8 mouse cellular contexts compared by ENCODE assay signal in the genomic region with DNA sequence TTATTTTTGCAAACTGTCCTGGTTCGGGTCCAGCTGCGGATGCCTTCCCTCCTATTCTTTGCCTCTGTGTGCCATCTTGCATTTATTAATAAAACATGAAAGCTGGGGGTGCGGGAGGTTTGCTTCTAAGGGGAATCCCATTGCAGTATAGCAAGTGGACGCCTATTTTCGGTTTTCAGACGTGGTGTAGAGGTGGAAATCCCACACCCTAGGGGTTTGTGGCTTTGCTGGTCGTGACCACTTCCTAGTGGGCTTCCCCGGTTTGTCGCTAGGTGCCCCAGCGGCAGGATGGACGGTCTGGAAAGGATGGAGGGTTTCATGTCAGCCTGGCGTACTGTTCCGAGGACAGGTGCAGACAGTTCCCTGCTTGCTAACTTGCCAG. TPM values are rescaled to one million over a fixed set of nuclear protein-coding genes. Genes with fewer than 3 reads are reported as not detected.
DNase-seq lines count a peak whose midpoint lies in the region; ATAC-seq and TF ChIP-seq lines count a peak whose summit lies in the region.

No protein-coding gene starts in this region.

- 0 out of 2 replicates have a peak, but pooled peaks have one; percentile 5 for ATAC-seq in heart, embryonic 11.5 days (replicated peaks; ENCODE audit: insufficient number of reproducible peaks, low FRiP score, low TSS enrichment)
- peak; percentile 16; the same call in 1 of the 2 replicates for ATAC-seq in liver, postnatal 0 days

- H3K9me3 ChIP-seq in heart, embryonic 11.5 days (replicated peaks; ENCODE audit: control insufficient read depth, low read length), result no peaks in the 10 kb centered on the region
- H3K9me3 ChIP-seq in liver, postnatal 0 days (ENCODE audit: low read length), result no peaks in the 10 kb centered on the region

- H3K4me3 ChIP-seq in heart, embryonic 11.5 days (ENCODE audit: low read depth, low read length), result peak overlapping the region; percentile 72
- peak overlapping the region; percentile 72 for H3K4me3 ChIP-seq in liver, postnatal 0 days (ENCODE audit: low read depth, low read length)

- peaks cover 51% of the 10 kb centered on the region for H3K27me3 ChIP-seq in heart, embryonic 11.5 days (ENCODE audit: control insufficient read depth, insufficient read depth, low read length)
- H3K27me3 ChIP-seq in liver, postnatal 0 days (ENCODE audit: insufficient read depth, low read length), result peaks cover 51% of the 10 kb centered on the region

- TF ChIP-seq CTCF in liver, postnatal 0 days (IDR thresholded peaks at IDR 0.05; ENCODE audit: low read depth), result no peak

- TF ChIP-seq EP300 in liver, postnatal 0 days (IDR thresholded peaks at IDR 0.05; ENCODE audit: low read depth), result no peak

- H3K27ac ChIP-seq in heart, embryonic 11.5 days (ENCODE audit: low read depth, low read length), result no peak overlapping the region
- no peak overlapping the region for H3K27ac ChIP-seq in liver, postnatal 0 days (ENCODE audit: low read depth)

- H3K9ac ChIP-seq in heart, embryonic 11.5 days (ENCODE audit: low read depth, low read length), result peak overlapping the region; percentile 79
- H3K9ac ChIP-seq in liver, postnatal 0 days (replicated peaks), result peak overlapping the region; percentile 66

- DNase-seq in heart, postnatal 36 days, result no peak
- DNase-seq in CD4-positive helper T cell, adult 2 months (ENCODE audit: low read depth, low spot score), result peak; percentile 55
- DNase-seq in cerebellum, postnatal 25 days, result peak; percentile 67 to 72
- peak; percentile 5 for DNase-seq in heart, postnatal 4 days
- peak; percentile 22 for DNase-seq in liver, postnatal 0 days
- DNase-seq in spleen, postnatal 14 days (ENCODE audit: low spot score in 2 of 2), result peak; percentile 5 to 7
- no peak for DNase-seq in frontal cortex, postnatal 36 days (ENCODE audit: low spot score in 2 of 2)

- H3K36me3 ChIP-seq in heart, embryonic 11.5 days (ENCODE audit: control insufficient read depth, insufficient read depth, low read length), result no peaks in the 10 kb centered on the region
- no peaks in the 10 kb centered on the region for H3K36me3 ChIP-seq in liver, postnatal 0 days (replicated peaks; ENCODE audit: insufficient read depth, low read length)

- H3K4me1 ChIP-seq in heart, embryonic 11.5 days (ENCODE audit: control insufficient read depth, insufficient read depth, low read length), result peaks cover 5% of the 10 kb centered on the region
- 0 out of 2 replicates have a peak, but pooled peaks cover 5% of the 10 kb centered on the region for H3K4me1 ChIP-seq in liver, postnatal 0 days (ENCODE audit: insufficient read depth)

- WGBS in heart, embryonic 11.5 days (ENCODE audit: insufficient replicate concordance), result 3% methylated on average over 13 of the region's 13 CpGs
- 1% methylated on average over 13 of the region's 13 CpGs for WGBS in liver, postnatal 0 days (ENCODE audit: insufficient replicate concordance)

- H3K4me2 ChIP-seq in heart, embryonic 11.5 days, result peak overlapping the region; percentile 92
- peak overlapping the region; percentile 98 for H3K4me2 ChIP-seq in liver, postnatal 0 days (ENCODE audit: low read depth, low read length)

- intact Hi-C loops in heart, postnatal 36 days (cut with DNase I), result loop anchor here (10.0 kb wide), 1 partner anchor 218 kb away; no protein-coding TSS in a partner anchor

RNA-seq across cellular contexts. Expression of gene Tmem266, which starts 0.5 kb away (rescaled TPM):
- 0.09 TPM in 1 of 2 replicates, not detected in the other for polyA plus RNA-seq in heart, embryonic 11.5 days (2014; fragmentation: Nextera tagmentation; extraction: Ambion mirVana)
- 1 to 10 TPM; 1.8 to 2.4 TPM for total RNA-seq in heart, postnatal 36 days (2021)
- total RNA-seq in heart, postnatal 4 days (2021), result under 1 TPM; 0.83 TPM
- polyA plus RNA-seq in liver, postnatal 0 days (2015; fragmentation: Nextera tagmentation; extraction: Ambion mirVana), result not detected in 2 replicates

RNA-seq across cellular contexts. Expression of gene Nrg4, which starts 0.6 kb away (rescaled TPM):
- 1.2 and 1.4 TPM in 2 replicates for polyA plus RNA-seq in heart, embryonic 11.5 days (2014; fragmentation: Nextera tagmentation; extraction: Ambion mirVana)
- 1 to 10 TPM; 1.6 to 1.7 TPM for total RNA-seq in heart, postnatal 36 days (2021)
- total RNA-seq in heart, postnatal 4 days (2021), result 1 to 10 TPM in 1 of 2 experiments, under 1 TPM in 1; 0.71 to 1.2 TPM
- 4.8 and 6.6 TPM in 2 replicates for polyA plus RNA-seq in liver, postnatal 0 days (2015; fragmentation: Nextera tagmentation; extraction: Ambion mirVana)

Comparison
In these comparisons a context has a peak if more than half of its experiments do, and no peak if none do; other contexts are left out.
1. DNase-seq: peak in CD4-positive helper T cell, adult 2 months (single experiment), cerebellum, postnatal 25 days (2 of 2), heart, postnatal 4 days (single experiment), liver, postnatal 0 days (single experiment) and spleen, postnatal 14 days (2 of 2); none in heart, postnatal 36 days (0 of 2) and frontal cortex, postnatal 36 days (0 of 2).